Mouse (Mus musculus): ENCODE results near the gene Pvalb. TPM values are rescaled to one million over a fixed set of nuclear protein-coding genes. Genes with fewer than 3 reads are reported as not detected.

Gene Pvalb
- polyA plus RNA-seq, 1 experiment from 2014 or later = not detected

DNA sequence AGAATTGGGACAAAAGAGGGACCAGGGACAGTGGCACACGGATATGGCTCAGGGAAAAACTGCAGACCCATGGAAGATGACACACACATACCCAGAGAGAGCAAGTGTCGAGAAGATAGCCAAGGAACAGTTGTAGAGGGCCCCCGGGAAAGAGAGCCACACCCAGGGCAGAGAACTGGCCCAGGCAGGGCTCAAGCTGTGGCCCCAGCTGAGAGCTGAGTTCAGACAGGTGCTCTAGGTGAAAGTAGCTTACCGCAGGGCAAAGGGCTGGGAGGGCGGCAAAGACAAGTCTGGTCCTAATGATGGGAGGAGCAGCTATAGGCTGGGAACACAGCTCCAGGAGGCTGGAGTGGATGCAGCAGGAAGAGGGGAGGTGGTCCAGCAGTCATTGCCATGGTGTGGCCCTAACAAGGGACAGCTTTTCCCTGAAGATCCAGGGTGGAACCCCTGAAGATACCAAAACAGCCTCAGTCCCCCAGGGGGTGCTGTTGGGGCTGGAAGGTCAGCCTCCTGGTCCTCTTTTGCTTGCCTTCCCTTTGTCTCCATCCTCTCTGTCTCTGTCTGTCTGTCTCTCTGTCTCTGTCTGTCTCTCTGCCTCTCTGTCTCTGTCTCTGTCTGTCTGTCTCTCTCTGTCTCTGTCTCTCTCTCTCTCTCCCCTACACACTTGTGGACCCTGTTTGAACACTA is 28.8 kb upstream of the Pvalb start:
- Histone ChIP-seq H3K27ac (ENCODE audit: low read depth) (no peak overlapping the region), H3K9ac (replicated peaks) (no peak overlapping the region), H3K4me1 (ENCODE audit: insufficient read depth) (no peaks in the 10 kb centered on the region), H3K27me3 (ENCODE audit: insufficient read depth, low read length) (no peaks in the 10 kb centered on the region), H3K9me3 (ENCODE audit: low read length) (0 out of 2 replicates have a peak, but pooled peaks cover 2% of the 10 kb centered on the region), H3K4me2 (ENCODE audit: low read depth, low read length) (no peak overlapping the region), H3K36me3 (replicated peaks; ENCODE audit: insufficient read depth, low read length) (no peaks in the 10 kb centered on the region), H3K4me3 (ENCODE audit: low read depth, low read length) (no peak overlapping the region)
- TF ChIP-seq EP300 (IDR thresholded peaks at IDR 0.05; ENCODE audit: low read depth) = no peak
- TF ChIP-seq CTCF (IDR thresholded peaks at IDR 0.05; ENCODE audit: low read depth) = peak; percentile 40
- ATAC-seq (no peak), DNase-seq (no peak)
- 80% methylated on average over 5 of the region's 5 CpGs for WGBS (ENCODE audit: insufficient replicate concordance)

GRCm38 (mm10) chr15:78231346-78232331 is 25.4 kb upstream of the Pvalb start:
- H3K4me1 ChIP-seq (ENCODE audit: insufficient read depth) = no peaks in the 10 kb centered on the region
- DNase-seq (no peak), ATAC-seq (peak; percentile 54; the same call in 1 of the 2 replicates)
- H3K27me3 ChIP-seq (ENCODE audit: insufficient read depth, low read length) = no peaks in the 10 kb centered on the region
- no peak overlapping the region for H3K9ac ChIP-seq (replicated peaks)
- no peak overlapping the region for H3K4me3 ChIP-seq (ENCODE audit: low read depth, low read length)
- TF ChIP-seq CTCF (IDR thresholded peaks at IDR 0.05; ENCODE audit: low read depth) (0 out of 2 replicates have a peak, but pooled peaks have one; percentile 15), EP300 (IDR thresholded peaks at IDR 0.05; ENCODE audit: low read depth) (no peak)
- H3K9me3 ChIP-seq (ENCODE audit: low read length) = 0 out of 2 replicates have a peak, but pooled peaks cover 2% of the 10 kb centered on the region
- WGBS (ENCODE audit: insufficient replicate concordance) = 40% methylated on average over 13 of the region's 13 CpGs
- H3K27ac ChIP-seq (ENCODE audit: low read depth) = no peak overlapping the region
- peak overlapping the region; percentile 23; the same call in 1 of the 2 replicates for H3K4me2 ChIP-seq (ENCODE audit: low read depth, low read length)
- no peaks in the 10 kb centered on the region for H3K36me3 ChIP-seq (replicated peaks; ENCODE audit: insufficient read depth, low read length)

- WGBS (ENCODE audit: insufficient replicate concordance) = 82% methylated on average over 12 of the region's 12 CpGs
Observed at GRCm38 (mm10) chr15:78227816-78228215, 21.6 kb upstream of the Pvalb start.

GRCm38 (mm10) chr15:78215269-78215668 is 9.1 kb upstream of the Pvalb start:
- WGBS (ENCODE audit: insufficient replicate concordance) = 71% methylated on average over 9 of the region's 9 CpGs
- no peaks in the 10 kb centered on the region for H3K27me3 ChIP-seq (ENCODE audit: insufficient read depth, low read length)
- H3K27ac ChIP-seq (ENCODE audit: low read depth) = no peak overlapping the region
- H3K9ac ChIP-seq (replicated peaks) = no peak overlapping the region
- TF ChIP-seq CTCF (IDR thresholded peaks at IDR 0.05; ENCODE audit: low read depth) = no peak
- TF ChIP-seq EP300 (IDR thresholded peaks at IDR 0.05; ENCODE audit: low read depth) = no peak
- H3K36me3 ChIP-seq (replicated peaks; ENCODE audit: insufficient read depth, low read length) = no peaks in the 10 kb centered on the region
- H3K4me1 ChIP-seq (ENCODE audit: insufficient read depth) = no peaks in the 10 kb centered on the region
- H3K9me3 ChIP-seq (ENCODE audit: low read length) = no peaks in the 10 kb centered on the region
- no peak for ATAC-seq
- no peak for DNase-seq
- H3K4me3 ChIP-seq (ENCODE audit: low read depth, low read length) = no peak overlapping the region
- H3K4me2 ChIP-seq (ENCODE audit: low read depth, low read length) = no peak overlapping the region

More at GRCm38 (mm10) chr15:78227816-78228215, 21.6 kb upstream of the Pvalb start:
- Histone ChIP-seq H3K9me3 (ENCODE audit: low read length) (no peaks in the 10 kb centered on the region), H3K4me3 (ENCODE audit: low read depth, low read length) (no peak overlapping the region), H3K9ac (replicated peaks) (no peak overlapping the region), H3K36me3 (replicated peaks; ENCODE audit: insufficient read depth, low read length) (no peaks in the 10 kb centered on the region), H3K4me2 (ENCODE audit: low read depth, low read length) (no peak overlapping the region), H3K27ac (ENCODE audit: low read depth) (no peak overlapping the region), H3K4me1 (ENCODE audit: insufficient read depth) (no peaks in the 10 kb centered on the region), H3K27me3 (ENCODE audit: insufficient read depth, low read length) (no peaks in the 10 kb centered on the region)
- no peak for DNase-seq
- ATAC-seq = no peak
- no peak for TF ChIP-seq EP300 (IDR thresholded peaks at IDR 0.05; ENCODE audit: low read depth)
- TF ChIP-seq CTCF (IDR thresholded peaks at IDR 0.05; ENCODE audit: low read depth) = no peak

GRCm38 (mm10) chr15:78211367-78211766 is 5.2 kb upstream of the Pvalb start:
- Histone ChIP-seq H3K4me2 (ENCODE audit: low read depth, low read length) (no peak overlapping the region), H3K27me3 (ENCODE audit: insufficient read depth, low read length) (no peaks in the 10 kb centered on the region), H3K9ac (replicated peaks) (no peak overlapping the region), H3K9me3 (ENCODE audit: low read length) (no peaks in the 10 kb centered on the region), H3K36me3 (replicated peaks; ENCODE audit: insufficient read depth, low read length) (no peaks in the 10 kb centered on the region), H3K27ac (ENCODE audit: low read depth) (no peak overlapping the region), H3K4me1 (ENCODE audit: insufficient read depth) (no peaks in the 10 kb centered on the region), H3K4me3 (ENCODE audit: low read depth, low read length) (no peak overlapping the region)
- no peak for ATAC-seq
- TF ChIP-seq EP300 (IDR thresholded peaks at IDR 0.05; ENCODE audit: low read depth) (no peak), CTCF (IDR thresholded peaks at IDR 0.05; ENCODE audit: low read depth) (no peak)
- no peak for DNase-seq
- WGBS (ENCODE audit: insufficient replicate concordance) = 66% methylated on average over 8 of the region's 8 CpGs

GRCm38 (mm10) chr15:78210203-78210602 is 4.0 kb upstream of the Pvalb start:
- Histone ChIP-seq H3K9ac (replicated peaks) (no peak overlapping the region), H3K4me2 (ENCODE audit: low read depth, low read length) (no peak overlapping the region), H3K27me3 (ENCODE audit: insufficient read depth, low read length) (peaks cover 7% of the 10 kb centered on the region), H3K27ac (ENCODE audit: low read depth) (no peak overlapping the region), H3K36me3 (replicated peaks; ENCODE audit: insufficient read depth, low read length) (no peaks in the 10 kb centered on the region), H3K4me3 (ENCODE audit: low read depth, low read length) (no peak overlapping the region), H3K9me3 (ENCODE audit: low read length) (no peaks in the 10 kb centered on the region), H3K4me1 (ENCODE audit: insufficient read depth) (no peaks in the 10 kb centered on the region)
- ATAC-seq = no peak
- DNase-seq = no peak
- WGBS (ENCODE audit: insufficient replicate concordance) = 71% methylated on average over 4 of the region's 4 CpGs
- no peak for TF ChIP-seq CTCF (IDR thresholded peaks at IDR 0.05; ENCODE audit: low read depth)
- no peak for TF ChIP-seq EP300 (IDR thresholded peaks at IDR 0.05; ENCODE audit: low read depth)
